Mouse (Mus musculus): ENCODE results near the gene Rnf113a2.
A peak's percentile ranks its signal among the peaks of the same experiment; 100 is the strongest.

The Rnf113a2 gene

GRCm38 (mm10) chr12:84407874-84408818 lies 8.8 kb upstream of the Rnf113a2 start:
- no peak for DNase-seq (ENCODE audit: low read depth, low spot score)

- DNase-seq (ENCODE audit: low read depth, low spot score), result peak; percentile 81
These were observed 8.0 kb upstream of the Rnf113a2 start, which contains the start of the genes Entpd5 and Bbof1 for GRCm38 (mm10) chr12:84408819-84409507. Gene Entpd5 (minus strand): TSS chr12:84409029. Gene Bbof1 (plus strand): TSS chr12:84409071.

- no peak for DNase-seq (ENCODE audit: low read depth, low spot score)
These were observed 568 bp downstream of the Rnf113a2 start for GRCm38 (mm10) chr12:84417605-84417922.

GRCm38 (mm10) chr12:84423990-84424389 lies 7.0 kb downstream of the Rnf113a2 start:
- DNase-seq (ENCODE audit: low read depth, low spot score), result no peak

GRCm38 (mm10) chr12:84429825-84430224 lies 12.8 kb downstream of the Rnf113a2 start:
- no peak for DNase-seq (ENCODE audit: low read depth, low spot score)

GRCm38 (mm10) chr12:84438697-84439096 lies 21.7 kb downstream of the Rnf113a2 start:
- no peak for DNase-seq (ENCODE audit: low read depth, low spot score)

- DNase-seq (ENCODE audit: low read depth, low spot score), result no peak
These were observed 25.5 kb downstream of the Rnf113a2 start for GRCm38 (mm10) chr12:84442526-84442925.

GRCm38 (mm10) chr12:84447386-84447785 lies 30.4 kb downstream of the Rnf113a2 start:
- no peak for DNase-seq (ENCODE audit: low read depth, low spot score)

GRCm38 (mm10) chr12:84448181-84448580 lies 31.2 kb downstream of the Rnf113a2 start:
- no peak for DNase-seq (ENCODE audit: low read depth, low spot score)

- DNase-seq (ENCODE audit: low read depth, low spot score), result no peak
These were observed 32.9 kb downstream of the Rnf113a2 start for GRCm38 (mm10) chr12:84449887-84450286.

- DNase-seq (ENCODE audit: low read depth, low spot score), result no peak
These were observed 33.3 kb downstream of the Rnf113a2 start for GRCm38 (mm10) chr12:84450351-84450717.

GRCm38 (mm10) chr12:84450718-84451646 lies 34.0 kb downstream of the Rnf113a2 start, which contains the start of the genes Aldh6a1 and Lin52:
Gene Aldh6a1 (minus strand): TSS chr12:84451004.
Gene Lin52 (plus strand): TSS chr12:84451422.
- DNase-seq (ENCODE audit: low read depth, low spot score), result peak; percentile 99

- no peak for DNase-seq (ENCODE audit: low read depth, low spot score)
These were observed 34.8 kb downstream of the Rnf113a2 start for GRCm38 (mm10) chr12:84451801-84452200.

- DNase-seq (ENCODE audit: low read depth, low spot score), result no peak
These were observed 39.9 kb downstream of the Rnf113a2 start for GRCm38 (mm10) chr12:84456911-84457310.

GRCm38 (mm10) chr12:84459845-84460244 lies 42.8 kb downstream of the Rnf113a2 start:
- DNase-seq (ENCODE audit: low read depth, low spot score), result no peak

GRCm38 (mm10) chr12:84461416-84461815 lies 44.4 kb downstream of the Rnf113a2 start:
- DNase-seq (ENCODE audit: low read depth, low spot score), result no peak

GRCm38 (mm10) chr12:84462856-84463255 lies 45.9 kb downstream of the Rnf113a2 start:
- no peak for DNase-seq (ENCODE audit: low read depth, low spot score)

Data from embryo, embryonic 11.5 days (tissue).